Mouse (Mus musculus) adrenal gland, postnatal 14 days (tissue): ENCODE results near the gene Popdc3. TPM values are rescaled to one million over a fixed set of nuclear protein-coding genes. Genes with fewer than 3 reads are reported as not detected.
"Not testable (repeated sequence)": the region's sequence is repeated elsewhere in the genome, so short reads cannot be mapped to it uniquely, and the experiment has no call there.

Source experiments
- DNase-seq: peaks from one replicate; pipeline ENCODE4 v3.0.0; 2021; ENCODE audit warnings: mixed read lengths
- total RNA-seq: library from RNA; stranded (reverse); gene quantifications from 2 replicates; pipeline ENCODE4 v1.2.3, GENCODE M21; 2021

Popdc3 gene
- total RNA-seq, 1 experiment from 2014 or later = 1.0 TPM

- DNase-seq = no peak
Measured at GRCm38 (mm10) chr10:45318922-45319321, 141.0 kb downstream of the Popdc3 start.

GRCm38 (mm10) chr10:45320296-45320695 is 142.4 kb downstream of the Popdc3 start:
- no peak for DNase-seq

- DNase-seq = no peak
Measured at GRCm38 (mm10) chr10:45324159-45324558, 146.3 kb downstream of the Popdc3 start.

- no peak for DNase-seq
Measured at GRCm38 (mm10) chr10:45328196-45329000, 150.5 kb downstream of the Popdc3 start.

- DNase-seq = no peak
Measured at GRCm38 (mm10) chr10:45334925-45335324, 157.0 kb downstream of the Popdc3 start.

GRCm38 (mm10) chr10:45335434-45336422 is 157.8 kb downstream of the Popdc3 start, which contains the start of gene Bves:
Bves (plus strand) TSS chr10:45335772.
- DNase-seq = peak; percentile 18

- no peak for DNase-seq
Measured at GRCm38 (mm10) chr10:45339106-45339505, 161.2 kb downstream of the Popdc3 start.

- no peak for DNase-seq
Measured at GRCm38 (mm10) chr10:45344381-45344780, 166.5 kb downstream of the Popdc3 start.

- DNase-seq = no peak
Measured at GRCm38 (mm10) chr10:45345217-45345616, 167.3 kb downstream of the Popdc3 start.

GRCm38 (mm10) chr10:45348143-45348542 is 170.2 kb downstream of the Popdc3 start:
- not testable (repeated sequence) for DNase-seq

- DNase-seq = no peak
Measured at GRCm38 (mm10) chr10:45356091-45356490, 178.2 kb downstream of the Popdc3 start.

- no peak for DNase-seq
Measured at GRCm38 (mm10) chr10:45363396-45363795, 185.5 kb downstream of the Popdc3 start.

GRCm38 (mm10) chr10:45366987-45367705 is 189.2 kb downstream of the Popdc3 start:
- DNase-seq = no peak

Other genes starting within 250 kb of the Popdc3 start
- 18.3 and 19.7 TPM in 2 replicates for gene Prep, start 110.9 kb upstream of the Popdc3 start, total RNA-seq
- gene Bves, start 157.7 kb downstream of the Popdc3 start, total RNA-seq = 0.41 and 0.53 TPM in 2 replicates